Mouse (Mus musculus) C2C12 (cell line): ENCODE data around the gene Nfkbie.

Source experiments
- CEBPB ChIP-seq: IDR thresholded peaks from one replicate; pipeline ENCODE4 v1.6.1; 2011; ENCODE audit warnings: low read depth, mild to moderate bottlenecking, control low read depth, moderate library complexity
- CTCF ChIP-seq: IDR thresholded peaks from one replicate; pipeline ENCODE4 v1.5.1; 2011; ENCODE audit not compliant: control insufficient read depth, insufficient read depth, insufficient read length
- MAX ChIP-seq: IDR thresholded peaks from one replicate; pipeline ENCODE4 v1.6.1; 2011; ENCODE audit warnings: mild to moderate bottlenecking, control low read depth
- MYOD1 ChIP-seq: IDR thresholded peaks from one replicate; pipeline ENCODE4 v1.6.1; 2011; ENCODE audit warnings: low read depth; ENCODE audit not compliant: control insufficient read depth, insufficient read length
- MYOG ChIP-seq: IDR thresholded peaks from one replicate; pipeline ENCODE4 v1.6.1; 2011; ENCODE audit not compliant: control insufficient read depth, insufficient read length; ENCODE audit errors: extremely low read depth
- USF1 ChIP-seq: IDR thresholded peaks from one replicate; pipeline ENCODE4 v1.6.1; 2011; ENCODE audit warnings: low read depth, mild to moderate bottlenecking, control low read depth, moderate library complexity

- TF ChIP-seq CTCF (no peak), MYOD1 (no peak), CEBPB (no peak), USF1 (no peak), MAX (no peak), MYOG (no peak)
These were observed 33.7 kb downstream of the Nfkbie start for GRCm38 (mm10) chr17:45589236-45589635.
